23 mouse cellular contexts compared by ENCODE assay signal in the genomic region with DNA sequence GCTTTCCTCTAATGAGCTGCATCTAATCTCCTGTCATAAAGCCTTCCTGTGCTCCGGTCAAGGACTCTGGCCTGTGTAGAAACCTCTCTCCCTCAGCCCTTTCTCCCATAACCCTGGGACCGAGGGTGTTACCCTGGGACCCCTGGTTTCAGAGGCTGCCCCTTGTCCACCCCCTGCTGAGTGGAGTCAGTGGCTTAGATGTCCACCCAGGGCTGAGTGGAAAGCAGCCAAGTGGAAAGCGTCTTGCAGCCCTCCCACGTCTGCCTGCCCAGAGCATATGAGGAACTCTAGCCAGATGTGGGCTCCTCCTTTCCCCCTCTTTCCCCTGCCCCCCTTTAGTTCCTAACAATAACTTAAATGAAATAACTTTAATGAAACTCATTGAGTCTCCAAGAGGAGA. TPM values are rescaled to one million over a fixed set of nuclear protein-coding genes. Genes with fewer than 3 reads are reported as not detected.
"Had no signal": no experiment of that assay in that cellular context is flagged by ENCODE, and none has a peak within 500 bp of the region (broad histone marks: within the 10 kb centered on the region; RNA-seq: fewer than 3 reads in every experiment).

No protein-coding gene starts in this region.

- H3K4me2 ChIP-seq: hindbrain, embryonic 14.5 days; intestine, embryonic 15.5 days; limb, embryonic 13.5 days; midbrain, embryonic 12.5 days had no signal

- H3K4me3 ChIP-seq: intestine, embryonic 15.5 days; limb, embryonic 13.5 days; midbrain, embryonic 12.5 days had no signal

- H3K4me1 ChIP-seq: intestine, embryonic 15.5 days; limb, embryonic 13.5 days; midbrain, embryonic 12.5 days had no signal

- H3K36me3 ChIP-seq: intestine, embryonic 15.5 days; limb, embryonic 13.5 days; midbrain, embryonic 12.5 days had no signal

- H3K9ac ChIP-seq: hindbrain, embryonic 14.5 days; intestine, embryonic 15.5 days; limb, embryonic 13.5 days; liver, embryonic 14.5 days; midbrain, embryonic 12.5 days had no signal

- H3K9me3 ChIP-seq: intestine, embryonic 15.5 days had no signal

- ATAC-seq: intestine, embryonic 15.5 days had no signal

- DNase-seq: left cerebral cortex, postnatal 4 days; lung, adult 18-20 months; right cerebral cortex, adult 18-20 months; right cerebral cortex, postnatal 25 days; thymus, adult 2 months; thymus, postnatal 36 days had no signal

- H3K27ac ChIP-seq: hindbrain, embryonic 14.5 days; intestine, embryonic 15.5 days; limb, embryonic 13.5 days; liver, embryonic 14.5 days; midbrain, embryonic 12.5 days had no signal

- H3K27me3 ChIP-seq: intestine, embryonic 15.5 days; limb, embryonic 13.5 days; midbrain, embryonic 12.5 days had no signal

RNA-seq across cellular contexts. Expression of gene Olfr403, which starts 2.9 kb away (rescaled TPM):
- total RNA-seq: layer of hippocampus, adult 8-10 months; layer of hippocampus, postnatal 14 days; left cerebral cortex, adult 18-20 months; left cerebral cortex, postnatal 10 days; left cerebral cortex, postnatal 4 days; liver, adult 2 months; megakaryocyte-erythroid progenitor cell, adult 5-6 weeks; midbrain, postnatal 0 days had no signal
- polyA plus RNA-seq: hindbrain, embryonic 14.5 days; intestine, embryonic 15.5 days; large intestine, adult 2 months; limb, embryonic 13.5 days; liver, adult 2 months; liver, embryonic 14.5 days; lung, embryonic 16.5 days; midbrain, embryonic 12.5 days; midbrain, postnatal 0 days; neural tube, embryonic 14.5 days; small intestine, adult 2 months; stomach, embryonic 16.5 days; thymus, adult 2 months had no signal

RNA-seq across cellular contexts. Expression of gene Olfr43, which starts 28.0 kb away (rescaled TPM):
- total RNA-seq: layer of hippocampus, adult 8-10 months; layer of hippocampus, postnatal 14 days; left cerebral cortex, adult 18-20 months; left cerebral cortex, postnatal 10 days; left cerebral cortex, postnatal 4 days; liver, adult 2 months; megakaryocyte-erythroid progenitor cell, adult 5-6 weeks; midbrain, postnatal 0 days had no signal
- polyA plus RNA-seq: hindbrain, embryonic 14.5 days; intestine, embryonic 15.5 days; large intestine, adult 2 months; limb, embryonic 13.5 days; liver, adult 2 months; liver, embryonic 14.5 days; lung, embryonic 16.5 days; midbrain, embryonic 12.5 days; midbrain, postnatal 0 days; neural tube, embryonic 14.5 days; small intestine, adult 2 months; stomach, embryonic 16.5 days had no signal

RNA-seq across cellular contexts. Expression of gene Olfr402, which starts 29.8 kb away (rescaled TPM):
- total RNA-seq: layer of hippocampus, adult 8-10 months; layer of hippocampus, postnatal 14 days; left cerebral cortex, adult 18-20 months; left cerebral cortex, postnatal 10 days; left cerebral cortex, postnatal 4 days; liver, adult 2 months; megakaryocyte-erythroid progenitor cell, adult 5-6 weeks; midbrain, postnatal 0 days had no signal
- polyA plus RNA-seq: hindbrain, embryonic 14.5 days; intestine, embryonic 15.5 days; large intestine, adult 2 months; limb, embryonic 13.5 days; liver, adult 2 months; liver, embryonic 14.5 days; lung, embryonic 16.5 days; midbrain, embryonic 12.5 days; midbrain, postnatal 0 days; neural tube, embryonic 14.5 days; small intestine, adult 2 months; stomach, embryonic 16.5 days; thymus, adult 2 months had no signal
